Mouse (Mus musculus): ENCODE measurements around the gene Bnipl. TPM values are rescaled to one million over a fixed set of nuclear protein-coding genes. Genes with fewer than 3 reads are reported as not detected.

The Bnipl gene
- total RNA-seq, 2 experiments from 2014 or later = not detected

- DNase-seq (ENCODE audit: low spot score in 2 of 2) = no peak
Observed at GRCm38 (mm10) chr3:95240900-95241299, 10.1 kb downstream of the Bnipl start.

GRCm38 (mm10) chr3:95239971-95240370 lies 11.0 kb downstream of the Bnipl start:
- no peak for DNase-seq (ENCODE audit: low spot score in 2 of 2)

DNA sequence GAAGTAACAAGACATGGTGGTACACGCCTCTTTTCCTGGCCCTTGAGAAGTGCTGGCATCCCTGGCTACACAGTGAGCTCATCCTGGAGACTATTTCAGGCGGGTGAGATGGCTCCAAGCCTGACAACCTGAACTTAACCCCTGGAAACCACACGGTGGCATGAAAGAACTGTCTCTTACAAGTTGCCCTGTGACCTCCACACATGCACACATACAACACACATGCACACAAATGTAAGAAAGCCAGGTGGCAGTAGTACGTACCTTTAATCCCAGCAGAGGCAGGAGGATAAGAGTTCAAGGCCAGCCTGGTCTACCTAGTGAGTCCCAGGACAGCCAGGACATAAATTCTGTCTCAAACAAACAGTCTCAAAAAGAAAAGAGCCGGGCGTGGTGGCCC lies 12.0 kb downstream of the Bnipl start:
- DNase-seq (ENCODE audit: low spot score in 2 of 2) = no peak

DNA sequence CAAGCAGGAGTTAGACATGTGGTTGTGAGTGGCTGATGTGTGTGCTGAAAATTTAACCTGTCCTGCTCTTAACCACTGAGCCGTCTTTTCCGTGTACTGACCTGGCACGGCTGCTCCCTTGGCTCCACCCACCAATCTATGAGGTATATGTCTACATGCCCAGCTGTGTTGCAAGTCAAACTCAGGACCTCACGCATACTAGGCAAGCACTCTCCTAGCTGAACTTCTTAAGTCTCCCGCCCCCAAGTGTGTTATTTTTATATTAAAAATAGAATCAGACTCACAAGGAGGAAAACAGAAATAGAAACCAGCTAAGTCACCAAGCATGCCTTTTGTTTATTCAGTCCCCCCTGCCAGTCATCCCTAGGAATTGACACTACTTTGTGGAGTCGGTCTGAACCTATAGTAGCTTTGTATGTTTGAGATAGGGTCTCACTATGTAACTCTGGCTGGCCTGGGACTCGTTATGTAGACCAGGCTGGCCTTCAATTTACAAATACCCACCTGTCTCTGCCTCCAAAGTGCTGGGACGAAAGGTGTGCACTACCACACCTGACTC lies 13.4 kb downstream of the Bnipl start:
- no peak for DNase-seq (ENCODE audit: low spot score in 2 of 2)

- no peak for DNase-seq (ENCODE audit: low spot score in 2 of 2)
Observed at GRCm38 (mm10) chr3:95235386-95236301, 15.3 kb downstream of the Bnipl start.

DNA sequence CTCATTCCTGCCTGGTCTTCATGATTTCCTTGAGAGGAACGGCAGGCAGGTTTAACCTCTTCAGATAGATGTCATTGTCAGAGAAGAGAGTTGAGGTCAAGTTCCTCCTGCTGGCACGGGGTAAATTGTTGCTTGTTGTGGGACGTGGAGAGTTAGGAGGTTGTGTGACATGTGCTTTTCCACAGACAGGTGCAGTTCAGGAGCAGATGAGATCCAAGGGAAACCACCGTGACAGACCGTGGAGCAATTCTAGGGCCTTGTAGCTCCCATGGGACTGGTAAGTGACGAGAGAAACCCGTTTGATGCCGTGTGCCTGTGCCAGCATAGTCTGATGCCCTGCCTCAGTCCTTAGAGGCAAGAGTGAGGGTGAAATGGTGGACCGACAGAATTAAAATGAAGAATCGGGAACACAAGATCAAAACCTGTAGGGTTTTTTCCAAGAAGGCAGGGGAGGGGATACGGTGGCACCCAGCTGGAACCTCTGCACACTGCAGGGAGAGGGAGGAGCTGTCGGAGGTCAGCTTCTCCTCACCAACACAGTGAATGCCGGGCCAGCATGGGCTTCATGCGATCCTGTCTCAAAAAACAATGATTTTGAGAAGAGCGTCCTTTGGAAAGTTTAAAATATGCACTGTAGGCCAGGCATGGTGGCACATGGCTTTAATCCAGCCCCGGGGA lies 17.6 kb downstream of the Bnipl start:
- DNase-seq (ENCODE audit: low spot score in 2 of 2) = no peak

GRCm38 (mm10) chr3:95232771-95233170 lies 18.2 kb downstream of the Bnipl start:
- DNase-seq (ENCODE audit: low spot score in 2 of 2) = peak; percentile 40 to 54

GRCm38 (mm10) chr3:95231298-95232221 lies 19.4 kb downstream of the Bnipl start, which contains the start of gene Mllt11:
Gene Mllt11 (minus strand): TSS chr3:95232171.
- no peak for DNase-seq (ENCODE audit: low spot score in 2 of 2)

DNA sequence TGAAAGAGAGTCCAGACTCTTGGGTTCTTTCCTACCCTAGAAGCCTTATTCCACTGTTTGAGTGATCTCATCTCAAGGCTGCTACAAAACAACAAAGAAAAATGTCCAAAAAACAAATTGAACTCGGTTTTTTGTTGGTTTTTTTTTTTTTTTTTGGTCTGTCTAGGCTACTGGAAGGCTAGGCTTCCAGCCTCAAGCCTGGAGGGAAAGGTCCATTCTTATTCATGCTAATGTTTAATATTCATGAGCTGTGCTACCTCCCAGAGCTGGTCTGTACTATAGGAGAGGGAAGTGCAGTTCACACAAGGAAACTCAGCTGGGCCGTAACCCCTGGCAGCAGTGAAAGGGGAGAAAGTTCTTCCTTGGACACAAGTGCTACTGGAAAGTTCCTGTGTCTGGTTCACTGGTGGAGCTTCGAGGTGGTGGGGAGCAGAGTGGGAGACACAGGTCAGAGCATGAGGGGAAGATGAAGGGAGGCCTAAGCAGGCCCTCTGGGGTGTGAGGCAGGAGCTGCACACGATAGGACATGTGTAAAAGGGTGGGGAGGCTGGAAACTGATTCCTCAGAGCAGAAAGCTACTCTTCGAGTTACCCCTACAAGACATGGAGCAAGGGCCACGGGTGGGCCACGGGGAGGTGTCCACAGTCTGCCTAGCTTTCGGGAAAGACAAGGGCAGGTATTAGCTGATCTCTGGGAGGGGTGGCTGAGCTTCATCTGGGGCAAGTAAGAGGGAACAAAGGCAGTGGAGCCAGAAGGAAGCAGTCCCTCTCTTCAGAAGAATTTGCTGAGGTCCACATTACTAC lies 20.3 kb downstream of the Bnipl start:
- DNase-seq (ENCODE audit: low spot score in 2 of 2) = no peak

DNA sequence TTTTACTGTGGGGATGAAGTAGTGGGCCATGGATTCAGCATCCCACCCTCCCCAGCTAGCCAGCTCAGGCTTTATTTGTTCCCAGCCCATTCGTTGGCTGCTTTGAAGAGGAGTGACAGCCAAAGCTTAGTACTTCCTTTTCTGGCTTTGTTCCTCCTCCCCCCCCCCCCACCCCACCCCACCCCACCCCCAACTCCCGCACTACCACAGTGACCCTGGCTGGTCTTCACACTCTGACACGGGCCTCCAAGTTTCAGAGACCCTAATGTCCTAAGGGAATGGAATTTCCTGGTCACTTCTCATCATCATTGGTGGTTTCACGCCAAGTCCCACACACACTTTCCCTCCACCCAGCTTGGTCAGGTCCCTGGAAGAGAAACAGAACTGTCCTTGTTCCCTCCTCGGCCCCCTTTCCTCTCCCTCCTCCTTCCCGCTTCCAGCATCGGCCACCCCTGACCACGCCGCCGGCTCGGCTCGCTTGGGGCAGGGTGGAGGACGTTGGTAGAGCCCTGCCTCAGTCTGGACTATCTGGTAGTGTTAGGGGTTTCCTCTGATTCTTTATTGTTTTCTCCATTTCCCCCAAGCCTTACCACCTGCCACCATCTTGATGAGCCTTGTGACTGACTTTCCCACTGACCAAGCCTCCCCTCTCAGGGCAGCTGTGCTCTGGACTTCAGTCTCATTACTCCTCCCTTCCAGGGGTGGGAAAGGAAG lies 21.1 kb downstream of the Bnipl start:
- peak; percentile 38 to 47 for DNase-seq (ENCODE audit: low spot score in 2 of 2)

DNA sequence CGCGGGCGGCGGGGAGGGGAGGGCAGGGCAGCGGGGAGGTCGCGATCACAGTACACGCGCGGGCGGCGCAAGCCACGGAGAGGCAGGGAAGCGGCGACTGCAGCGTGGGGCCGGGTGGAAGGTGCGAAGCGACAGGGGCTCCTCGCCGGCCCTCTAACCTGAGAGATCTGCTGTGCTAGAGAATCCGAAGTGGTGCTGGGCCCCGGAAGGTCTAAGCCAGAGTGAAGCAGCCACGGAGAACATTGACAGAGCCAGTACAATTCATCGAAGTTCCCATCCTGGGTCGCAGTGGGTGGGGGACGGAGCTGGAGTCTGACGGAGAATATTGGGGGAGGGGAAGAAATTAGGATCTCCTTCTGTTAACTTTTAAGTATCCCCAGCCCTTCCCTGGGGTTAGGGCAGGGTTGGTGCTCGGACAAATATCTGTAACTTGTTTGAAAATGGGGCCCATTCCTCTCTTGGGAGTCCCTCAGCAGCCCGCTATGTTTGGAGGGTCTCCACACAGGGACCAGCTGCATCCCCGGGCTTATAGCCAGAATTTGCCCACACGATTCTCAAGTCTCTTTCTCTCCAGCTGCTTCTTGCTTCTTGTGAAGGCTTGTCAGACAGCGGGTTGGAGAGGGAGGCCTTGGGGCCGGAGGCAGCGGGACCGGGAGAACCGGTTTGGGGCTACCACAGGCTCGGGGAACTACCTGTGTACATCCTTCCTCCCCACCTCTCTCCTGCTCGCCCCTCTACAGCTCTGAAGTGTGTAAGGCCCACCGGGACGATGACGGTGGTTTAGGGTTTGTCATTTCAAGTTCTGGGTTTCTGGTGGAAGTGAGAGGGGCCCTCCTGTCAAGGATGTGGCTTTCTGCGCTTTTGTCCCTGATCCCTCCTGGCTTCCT lies 21.9 kb downstream of the Bnipl start:
- DNase-seq (ENCODE audit: low spot score in 2 of 2) = peak; percentile 36 to 38

DNA sequence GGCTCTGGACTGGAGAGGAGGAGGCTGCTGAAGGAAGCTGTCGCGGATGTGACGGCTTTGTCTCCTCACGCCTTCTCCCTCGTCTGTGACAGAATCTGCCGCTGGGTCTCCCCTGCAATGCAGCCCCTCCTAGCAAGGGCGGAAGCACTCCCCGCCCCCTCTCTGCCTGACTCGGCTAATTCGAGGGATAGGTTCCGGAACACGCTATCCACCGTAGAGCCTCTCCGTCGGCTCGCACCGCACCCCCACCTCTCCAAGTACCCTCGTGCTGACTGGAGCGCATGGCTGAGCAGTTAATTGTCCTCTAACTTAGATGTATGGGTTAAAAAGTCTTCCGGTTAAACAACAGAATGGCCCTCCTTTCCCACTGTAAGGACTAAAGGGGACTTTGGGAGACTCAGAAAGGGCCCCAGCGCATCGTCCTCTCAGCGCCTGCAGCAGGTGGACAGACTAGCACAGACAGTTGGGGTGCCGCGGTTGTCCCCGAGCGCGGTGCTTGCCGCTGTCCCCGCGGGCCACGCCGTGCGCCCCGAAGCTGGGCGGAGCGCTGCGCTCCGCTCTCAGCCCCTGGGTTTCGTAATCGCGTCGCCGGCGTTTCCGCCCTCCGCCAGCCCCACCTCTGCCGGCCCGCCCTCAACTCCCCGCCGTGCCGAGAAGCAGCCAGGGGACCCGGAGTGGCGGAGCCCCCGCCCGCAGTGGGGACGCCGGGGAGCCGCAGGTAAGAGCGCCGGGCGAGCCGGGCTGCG lies 22.7 kb downstream of the Bnipl start, which contains the start of gene Cdc42se1:
Gene Cdc42se1, plus strand, starts transcription at position 585 of the 746 bp plus-strand sequence.
- DNase-seq (ENCODE audit: low spot score in 2 of 2) = peak; percentile 88 to 89

DNA sequence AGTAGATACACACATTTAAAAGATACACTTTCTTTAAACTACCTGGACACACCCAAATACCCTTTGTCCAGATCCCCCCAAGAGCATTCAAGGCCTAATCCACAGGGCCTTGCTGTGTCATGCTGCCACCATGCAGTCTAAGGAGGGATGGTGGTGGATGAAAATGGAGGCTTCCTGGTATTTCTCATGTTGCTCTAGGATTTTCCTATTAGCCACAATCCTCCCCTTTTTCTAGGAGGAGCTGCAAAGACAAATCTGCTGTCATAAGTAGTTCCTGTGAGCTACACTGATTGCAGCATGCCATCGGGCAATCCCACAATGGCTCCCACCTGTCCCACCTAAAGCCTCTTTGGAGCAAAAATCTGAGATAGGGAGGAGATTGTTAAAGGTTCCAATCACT lies 23.8 kb downstream of the Bnipl start:
- DNase-seq (ENCODE audit: low spot score in 2 of 2) = no peak

DNA sequence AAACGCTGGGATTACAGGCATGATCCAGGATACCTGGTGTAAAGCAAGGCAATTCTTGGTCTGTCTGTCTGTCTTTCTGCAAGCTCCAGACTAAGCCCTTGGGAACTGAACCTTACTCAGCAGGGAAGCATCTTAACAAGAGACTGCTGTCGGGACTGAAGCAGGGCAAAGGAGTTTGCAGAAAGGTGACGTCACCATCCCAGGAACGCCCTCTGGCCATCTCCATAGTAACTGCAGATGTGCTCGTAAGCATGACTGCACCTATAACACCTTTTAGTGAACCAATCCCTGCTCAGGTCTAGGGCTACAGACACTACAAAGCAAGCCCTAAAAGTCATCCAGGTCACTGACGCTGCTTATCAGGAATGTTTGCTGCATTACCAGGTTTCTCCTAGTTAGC lies 26.7 kb downstream of the Bnipl start:
- no peak for DNase-seq (ENCODE audit: low spot score in 2 of 2)

- no peak for DNase-seq (ENCODE audit: low spot score in 2 of 2)
Observed at GRCm38 (mm10) chr3:95223041-95223440, 28.0 kb downstream of the Bnipl start.

DNA sequence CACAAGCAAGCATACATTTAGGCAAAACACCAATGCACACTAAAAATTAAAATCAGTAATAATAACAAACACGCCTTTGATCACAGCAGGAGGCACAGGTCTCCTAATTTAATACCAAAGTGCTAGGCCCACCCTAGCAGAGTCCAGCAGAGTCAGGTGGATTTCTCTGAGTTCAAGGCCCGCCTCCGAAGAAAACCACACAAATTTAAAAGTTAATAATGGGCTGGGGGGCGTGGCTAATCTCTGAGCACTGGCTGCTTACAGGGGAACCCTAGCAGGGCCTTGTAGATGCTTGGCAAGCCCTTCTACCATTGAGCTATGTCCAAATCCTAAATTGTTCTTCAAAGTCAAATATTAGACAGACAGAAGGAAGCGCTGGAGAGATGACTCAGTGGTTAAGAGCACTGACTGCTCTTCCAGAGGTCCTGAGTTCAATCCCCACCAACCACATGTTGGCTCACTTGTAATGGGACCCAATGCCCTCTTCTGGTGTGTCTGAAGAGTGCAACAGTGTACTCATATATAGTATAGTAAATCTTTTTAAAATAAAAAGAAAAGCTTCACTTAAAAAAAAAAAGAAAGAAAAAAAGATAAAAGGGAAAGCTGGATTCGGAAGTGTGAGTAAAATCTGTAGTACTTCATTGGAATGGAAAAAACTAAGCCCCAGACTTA lies 32.4 kb downstream of the Bnipl start:
- no peak for DNase-seq (ENCODE audit: low spot score in 2 of 2)

Measured in adrenal gland, adult 18-20 months (tissue).